Mouse (Mus musculus) liver, embryonic 14.5 days (tissue): ENCODE measurements at regions not wholly inside any gene's neighbourhood (a gene's known extent, or its start where the extent isn't known, plus 50 kb on each side); places are given as distances from the start of the nearest gene placed in this dataset.

Experiments used
- CTCF ChIP-seq: IDR thresholded peaks from 2 replicates; pipeline ENCODE4 v1.5.1; 2016; ENCODE audit warnings: antibody characterized with exemption, low read depth, control low read depth
- EP300 ChIP-seq: IDR thresholded peaks from 2 replicates; pipeline ENCODE4 v1.6.1; 2016; ENCODE audit warnings: antibody characterized with exemption, low read depth

- TF ChIP-seq CTCF, result no peak
- peak; percentile 46; the same call in 1 of the 2 replicates for TF ChIP-seq EP300
These were observed 143.6 kb downstream of the Cd55b start for GRCm38 (mm10) chr1:130279180-130279579.
